Mouse (Mus musculus): Measurements from ENCODE around the gene Adamts9.

Gene Adamts9

GRCm38 (mm10) chr6:92804254-92804971, 138.9 kb downstream of the Adamts9 start:
- no peak for DNase-seq (ENCODE audit: low read depth, low spot score)

GRCm38 (mm10) chr6:92803213-92803612, 140.1 kb downstream of the Adamts9 start:
- no peak for DNase-seq (ENCODE audit: low read depth, low spot score)

GRCm38 (mm10) chr6:92802421-92802820, 140.9 kb downstream of the Adamts9 start:
- DNase-seq (ENCODE audit: low read depth, low spot score), result no peak

GRCm38 (mm10) chr6:92801462-92801861, 141.8 kb downstream of the Adamts9 start:
- DNase-seq (ENCODE audit: low read depth, low spot score), result no peak

GRCm38 (mm10) chr6:92793804-92794203, 149.5 kb downstream of the Adamts9 start:
- no peak for DNase-seq (ENCODE audit: low read depth, low spot score)

GRCm38 (mm10) chr6:92787376-92787712, 155.9 kb downstream of the Adamts9 start:
- peak; percentile 69 for DNase-seq (ENCODE audit: low read depth, low spot score)

- no peak for DNase-seq (ENCODE audit: low read depth, low spot score)
Measured at GRCm38 (mm10) chr6:92786701-92787375, 156.5 kb downstream of the Adamts9 start.

GRCm38 (mm10) chr6:92784782-92785181, 158.5 kb downstream of the Adamts9 start:
- DNase-seq (ENCODE audit: low read depth, low spot score), result peak; percentile 43

- DNase-seq (ENCODE audit: low read depth, low spot score), result no peak
Measured at GRCm38 (mm10) chr6:92781446-92781845, 161.8 kb downstream of the Adamts9 start.

GRCm38 (mm10) chr6:92779935-92780205, 163.4 kb downstream of the Adamts9 start:
- DNase-seq (ENCODE audit: low read depth, low spot score), result no peak

GRCm38 (mm10) chr6:92779140-92779934, 164.0 kb downstream of the Adamts9 start:
- DNase-seq (ENCODE audit: low read depth, low spot score), result no peak

- DNase-seq (ENCODE audit: low read depth, low spot score), result peak; percentile 34
Measured at GRCm38 (mm10) chr6:92776356-92776755, 166.9 kb downstream of the Adamts9 start.

GRCm38 (mm10) chr6:92762372-92762771, 180.9 kb downstream of the Adamts9 start:
- no peak for DNase-seq (ENCODE audit: low read depth, low spot score)

- no peak for DNase-seq (ENCODE audit: low read depth, low spot score)
Measured at GRCm38 (mm10) chr6:92759616-92760015, 183.7 kb downstream of the Adamts9 start.

- no peak for DNase-seq (ENCODE audit: low read depth, low spot score)
Measured at GRCm38 (mm10) chr6:92755826-92756225, 187.5 kb downstream of the Adamts9 start.

GRCm38 (mm10) chr6:92752737-92753136, 190.6 kb downstream of the Adamts9 start:
- no peak for DNase-seq (ENCODE audit: low read depth, low spot score)

GRCm38 (mm10) chr6:92749420-92749819, 193.9 kb downstream of the Adamts9 start:
- no peak for DNase-seq (ENCODE audit: low read depth, low spot score)

GRCm38 (mm10) chr6:92743605-92744004, 199.7 kb downstream of the Adamts9 start:
- peak; percentile 30 for DNase-seq (ENCODE audit: low read depth, low spot score)

- DNase-seq (ENCODE audit: low read depth, low spot score), result no peak
Measured at GRCm38 (mm10) chr6:92737116-92737515, 206.2 kb downstream of the Adamts9 start.

- no peak for DNase-seq (ENCODE audit: low read depth, low spot score)
Measured at GRCm38 (mm10) chr6:92733651-92734050, 209.6 kb downstream of the Adamts9 start.

GRCm38 (mm10) chr6:92728514-92728913, 214.8 kb downstream of the Adamts9 start:
- DNase-seq (ENCODE audit: low read depth, low spot score), result no peak

GRCm38 (mm10) chr6:92728084-92728483, 215.2 kb downstream of the Adamts9 start:
- peak; percentile 64 for DNase-seq (ENCODE audit: low read depth, low spot score)
